Mouse (Mus musculus) erythroblast, adult 5-6 weeks (primary cell): ENCODE measurements at regions not wholly inside any gene's neighbourhood (a gene's known extent, or its start where the extent isn't known, plus 50 kb on each side); places are given as distances from the start of the nearest gene placed in this dataset.
"Not testable (repeated sequence)": the region's sequence is repeated elsewhere in the genome, so short reads cannot be mapped to it uniquely, and the experiment has no call there.

Experiments used
- ATAC-seq: replicated peaks from 2 replicates; pipeline ENCODE4 v1.8.0; 2016; ENCODE audit warnings: moderate number of reproducible peaks, mild to moderate bottlenecking, moderate TSS enrichment, inconsistent platforms; ENCODE audit not compliant: poor library complexity, low FRiP score, severe bottlenecking

- ATAC-seq, result not testable (repeated sequence)
These were observed 458.4 kb downstream of the Epm2a start for GRCm38 (mm10) chr10:11801372-11802230.

DNA sequence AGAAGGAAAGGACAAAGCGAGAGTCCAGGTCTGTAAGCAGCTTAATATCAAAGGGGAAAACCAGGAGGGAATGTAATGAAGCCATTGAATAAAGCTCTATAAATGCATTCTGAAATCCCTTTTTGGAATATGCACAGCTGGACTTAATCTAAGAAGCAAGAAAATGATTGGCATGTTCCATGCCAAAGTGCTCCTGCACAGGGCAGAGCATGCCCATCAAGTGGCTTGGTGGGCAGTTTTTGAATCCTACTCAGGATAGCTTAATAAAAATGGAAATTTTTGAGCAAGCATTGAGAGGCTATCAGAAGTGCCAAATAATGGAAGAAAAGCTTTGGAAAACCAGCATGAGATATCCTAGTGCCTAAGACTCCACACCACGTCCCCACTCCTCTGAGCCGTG, 466.1 kb downstream of the Epm2a start:
- no peak for ATAC-seq

- no peak for ATAC-seq
These were observed 479.3 kb downstream of the Epm2a start for GRCm38 (mm10) chr10:11822418-11822959.

GRCm38 (mm10) chr10:11841094-11841493, 497.9 kb downstream of the Epm2a start:
- no peak for ATAC-seq

DNA sequence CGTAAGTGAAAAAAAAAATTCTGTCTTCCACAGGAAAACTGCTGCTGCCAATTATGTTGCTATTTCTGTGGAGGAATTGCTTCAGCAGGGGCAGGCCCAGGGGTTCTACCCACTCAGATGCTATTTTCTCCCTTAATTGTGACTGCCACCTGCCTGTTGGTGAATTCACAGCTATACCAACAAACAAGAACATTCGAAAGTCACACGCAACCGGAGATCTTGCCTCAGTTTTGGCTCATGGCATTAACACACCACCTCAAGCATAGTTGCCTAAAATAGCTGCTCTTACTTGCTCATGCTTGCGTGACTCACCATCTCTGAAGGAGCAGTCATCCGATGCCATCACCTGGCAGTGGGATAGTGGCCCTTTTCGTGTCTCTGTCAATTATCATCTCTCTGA, 498.3 kb downstream of the Epm2a start:
- no peak for ATAC-seq

DNA sequence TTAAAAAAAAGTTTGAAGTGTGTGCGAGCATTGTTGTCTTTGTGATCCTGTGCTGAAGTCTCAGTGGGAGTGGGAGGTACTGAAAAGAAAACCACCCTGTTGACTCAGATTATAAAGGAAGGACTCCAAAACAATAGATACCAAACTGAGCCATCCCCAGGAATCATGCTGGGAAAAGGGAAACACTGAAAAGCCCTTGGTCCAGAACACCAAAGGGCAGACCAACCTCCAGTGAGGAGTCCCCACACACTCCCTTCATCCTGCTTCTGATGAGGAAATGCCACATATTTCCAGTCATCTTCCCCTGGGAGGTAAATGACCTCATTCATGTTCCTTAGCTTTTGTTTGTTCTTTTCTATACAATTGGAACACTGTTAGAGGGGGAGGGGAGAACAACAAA, 502.9 kb downstream of the Epm2a start:
- ATAC-seq, result no peak

- ATAC-seq, result no peak
These were observed 532.2 kb downstream of the Epm2a start for GRCm38 (mm10) chr10:11875145-11876131.

DNA sequence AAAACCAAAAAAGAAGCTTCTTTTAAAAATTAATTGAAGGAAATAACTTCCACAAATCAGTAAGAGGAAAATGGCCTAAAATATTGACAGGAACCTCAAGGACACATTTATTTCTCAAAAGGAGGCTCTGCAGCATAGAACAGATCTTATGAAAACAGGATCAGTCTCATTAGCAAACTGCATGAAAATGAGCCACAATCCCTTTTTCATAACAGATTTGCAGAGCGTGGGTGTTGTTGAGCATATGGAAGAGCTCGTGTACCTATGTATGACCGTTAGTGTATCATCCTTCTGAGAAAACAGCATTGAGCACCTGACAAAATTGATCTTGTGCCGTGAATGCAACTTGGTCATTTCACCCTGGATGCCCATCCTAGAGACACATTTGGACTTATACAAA, 543.0 kb downstream of the Epm2a start:
- no peak for ATAC-seq

GRCm38 (mm10) chr10:11888953-11889352, 545.7 kb downstream of the Epm2a start:
- no peak for ATAC-seq

DNA sequence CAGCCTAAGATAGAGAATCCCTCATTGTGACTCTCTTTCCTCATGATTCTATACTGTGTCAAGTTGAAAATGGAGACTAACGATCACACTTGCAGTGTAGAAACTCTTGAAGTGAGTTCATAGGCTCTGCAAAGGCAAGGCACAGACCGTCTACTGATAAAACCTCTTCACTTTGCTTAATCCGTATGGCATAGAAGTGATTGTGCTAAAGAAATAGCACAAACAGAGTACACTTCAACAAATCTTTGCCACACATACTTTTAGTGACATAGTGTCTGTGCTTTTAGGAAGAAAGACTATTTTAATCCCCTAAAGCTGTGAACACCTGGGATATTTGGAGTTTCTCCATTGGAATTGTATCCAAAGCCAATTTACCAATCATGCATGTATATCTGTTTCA, 578.9 kb downstream of the Epm2a start:
- ATAC-seq, result no peak

DNA sequence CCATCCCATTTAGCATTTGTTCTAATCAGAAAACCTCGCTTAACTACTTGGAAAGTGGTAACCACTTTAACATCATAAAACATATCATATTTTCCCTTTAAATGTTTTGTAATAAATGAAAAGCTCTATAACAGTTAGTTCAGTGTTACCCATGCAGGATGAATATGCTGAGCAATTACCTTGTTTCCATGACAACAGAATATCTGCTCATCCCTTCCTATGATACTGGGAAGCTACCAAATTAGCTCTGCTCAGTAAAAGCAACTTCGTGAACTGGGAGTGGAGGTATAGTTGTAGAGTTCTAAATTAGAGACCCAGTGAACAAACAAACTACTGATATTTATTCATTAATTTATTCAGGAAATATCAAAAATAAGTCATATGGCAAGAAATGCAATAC, 595.0 kb downstream of the Epm2a start:
- no peak for ATAC-seq

DNA sequence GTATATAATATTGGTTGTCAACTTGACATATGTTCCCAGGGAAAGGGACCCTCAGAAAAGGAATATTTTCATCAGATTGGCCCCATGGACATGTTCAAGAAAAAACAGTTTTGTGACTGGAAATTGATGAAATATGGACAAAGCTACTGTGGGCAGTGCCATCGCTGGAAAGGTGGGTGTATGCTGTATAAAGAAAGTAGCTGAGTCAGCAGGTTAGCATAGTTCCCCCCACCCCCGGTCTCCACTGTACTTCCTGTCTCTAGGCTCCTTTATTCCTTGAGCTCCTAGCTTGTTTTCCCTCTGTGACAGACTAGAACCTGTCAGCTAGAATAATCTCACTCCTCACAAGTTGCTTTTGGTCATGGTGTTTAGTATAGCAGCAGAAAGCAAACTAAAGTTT, 599.6 kb downstream of the Epm2a start:
- no peak for ATAC-seq

DNA sequence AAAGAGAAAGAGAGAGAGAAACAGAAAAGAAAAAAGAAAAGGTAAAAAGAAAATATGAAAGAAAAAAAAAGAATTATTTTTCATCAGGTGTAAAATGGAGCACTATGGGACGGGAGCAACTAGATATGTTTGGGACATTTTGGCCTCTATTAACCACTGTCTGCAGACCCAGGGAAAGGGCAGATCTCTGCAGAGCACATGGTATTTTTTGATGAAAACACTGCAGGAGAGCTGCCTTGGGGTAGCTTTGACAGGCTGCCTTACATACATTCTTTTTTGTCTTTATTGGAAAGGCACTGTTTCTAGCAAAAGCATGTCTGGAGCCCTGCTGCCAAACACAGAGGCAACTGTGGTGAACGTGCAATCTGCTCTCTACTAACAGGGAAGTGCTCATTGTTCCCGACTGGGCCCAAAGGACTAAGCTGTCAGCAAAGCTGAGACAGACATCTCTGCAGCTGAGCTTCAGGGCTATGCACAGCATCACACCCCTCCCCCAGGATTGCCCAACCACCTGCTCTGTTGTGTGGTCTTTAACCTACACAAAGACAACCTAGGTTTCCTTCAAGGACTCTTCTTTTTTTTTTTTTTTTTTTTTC, 617.2 kb downstream of the Epm2a start:
- ATAC-seq, result no peak

- no peak for ATAC-seq
These were observed 661.8 kb downstream of the Epm2a start for GRCm38 (mm10) chr10:12004966-12005365.

DNA sequence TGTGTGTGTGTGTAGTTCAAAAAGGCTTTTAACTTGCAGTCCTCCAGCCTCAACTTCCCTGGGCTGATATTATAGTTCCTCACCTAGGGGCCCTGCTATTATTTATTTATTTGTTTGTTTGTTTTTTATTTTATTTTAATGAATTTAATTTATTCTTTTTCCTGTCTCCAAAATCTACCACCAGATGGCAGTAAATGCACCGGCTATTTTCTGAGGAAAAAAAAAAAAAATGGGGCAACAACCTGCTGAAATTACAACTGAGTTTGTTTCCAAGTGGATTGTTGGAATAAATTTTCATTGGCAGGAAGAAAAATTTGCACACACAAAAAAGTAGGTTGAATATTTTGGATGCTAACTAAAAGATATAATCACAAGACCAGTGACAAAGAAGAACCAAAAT, 662.7 kb downstream of the Epm2a start:
- no peak for ATAC-seq

DNA sequence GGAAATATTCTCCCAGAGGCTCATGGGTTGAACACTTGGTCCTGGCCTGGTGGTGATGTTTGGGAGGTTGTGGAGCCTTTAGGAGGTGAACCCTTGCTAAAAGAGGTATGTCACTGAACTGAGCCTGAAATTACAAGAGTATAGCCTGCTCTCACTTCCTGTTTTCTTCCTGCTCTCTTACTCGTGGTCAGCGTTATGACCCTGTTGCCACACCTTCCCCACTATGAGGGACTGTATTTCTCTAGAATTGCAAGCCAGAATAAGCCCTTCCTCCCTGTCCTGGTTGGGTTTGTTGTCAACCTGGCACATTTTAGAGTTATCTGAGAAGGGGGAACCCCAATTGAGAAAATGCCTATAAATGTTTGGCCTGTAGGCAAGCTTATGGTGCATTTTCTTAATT, 674.1 kb downstream of the Epm2a start:
- no peak for ATAC-seq

GRCm38 (mm10) chr10:12018281-12018680, 675.1 kb downstream of the Epm2a start:
- no peak for ATAC-seq

GRCm38 (mm10) chr10:12019159-12019779, 676.1 kb downstream of the Epm2a start:
- ATAC-seq, result no peak

DNA sequence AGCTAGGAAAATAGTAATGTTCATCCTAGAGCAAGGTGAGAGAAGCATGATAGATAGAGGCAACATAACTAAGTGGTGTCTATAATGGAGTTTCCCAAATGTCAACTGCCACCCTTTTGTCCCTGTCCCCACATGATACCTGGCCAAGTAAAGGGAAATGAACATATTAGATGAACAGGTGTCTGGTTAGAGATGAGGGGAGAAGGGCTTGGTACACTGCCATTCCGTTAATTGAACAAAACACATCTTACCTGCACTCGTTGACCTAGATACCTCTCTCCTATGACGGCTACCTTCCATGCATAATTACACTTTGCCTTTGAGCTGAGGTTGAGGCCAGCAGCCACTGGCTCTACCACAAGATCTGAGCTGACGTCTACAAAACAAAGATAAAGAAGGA, 677.4 kb downstream of the Epm2a start:
- no peak for ATAC-seq

- no peak for ATAC-seq
These were observed 692.0 kb downstream of the Epm2a start for GRCm38 (mm10) chr10:12035159-12035558.
